Mouse (Mus musculus) cerebellum, postnatal 4 days (tissue): Measurements from ENCODE around the gene Pax5.
A peak's percentile ranks its signal among the peaks of the same experiment; 100 is the strongest.

Experiments used
- DNase-seq, 2 experiments: peaks; one replicate each; pipeline ENCODE4 v3.0.0; 2022; ENCODE audit warnings: low spot score in 2 of 2, mixed read lengths in 1 of 2

Gene Pax5

GRCm38 (mm10) chr4:44705967-44706366 lies 4.3 kb downstream of the Pax5 start:
- DNase-seq: no peak

- no peak for DNase-seq
Observed at GRCm38 (mm10) chr4:44705151-44705550, 5.1 kb downstream of the Pax5 start.

GRCm38 (mm10) chr4:44704369-44704745 lies 5.9 kb downstream of the Pax5 start:
- DNase-seq: peak; percentile 69 to 86

- DNase-seq: peak in 1 of 2 experiments; percentile 19
Observed at GRCm38 (mm10) chr4:44703686-44704368, 6.5 kb downstream of the Pax5 start.

GRCm38 (mm10) chr4:44702891-44703685 lies 7.2 kb downstream of the Pax5 start:
- DNase-seq: peak in 1 of 2 experiments; percentile 26

- peak in 1 of 2 experiments; percentile 49 for DNase-seq
Observed at GRCm38 (mm10) chr4:44702011-44702527, 8.2 kb downstream of the Pax5 start.

GRCm38 (mm10) chr4:44701513-44701912 lies 8.8 kb downstream of the Pax5 start:
- peak in 1 of 2 experiments; percentile 10 for DNase-seq

- no peak for DNase-seq
Observed at GRCm38 (mm10) chr4:44696676-44697075, 13.6 kb downstream of the Pax5 start.

- no peak for DNase-seq
Observed at GRCm38 (mm10) chr4:44694369-44694768, 15.9 kb downstream of the Pax5 start.

GRCm38 (mm10) chr4:44685582-44685981 lies 24.7 kb downstream of the Pax5 start:
- DNase-seq: no peak

- no peak for DNase-seq
Observed at GRCm38 (mm10) chr4:44680242-44680897, 29.9 kb downstream of the Pax5 start.

GRCm38 (mm10) chr4:44678641-44679040 lies 31.6 kb downstream of the Pax5 start:
- no peak for DNase-seq

- DNase-seq: peak in 1 of 2 experiments; percentile 32
Observed at GRCm38 (mm10) chr4:44678026-44678425, 32.3 kb downstream of the Pax5 start.

- no peak for DNase-seq
Observed at GRCm38 (mm10) chr4:44674973-44675372, 35.3 kb downstream of the Pax5 start.

GRCm38 (mm10) chr4:44673726-44674125 lies 36.6 kb downstream of the Pax5 start:
- no peak for DNase-seq

- no peak for DNase-seq
Observed at GRCm38 (mm10) chr4:44672216-44672937, 37.9 kb downstream of the Pax5 start.

- DNase-seq: no peak
Observed at GRCm38 (mm10) chr4:44671486-44671885, 38.8 kb downstream of the Pax5 start.

GRCm38 (mm10) chr4:44671035-44671434 lies 39.3 kb downstream of the Pax5 start:
- no peak for DNase-seq

GRCm38 (mm10) chr4:44670380-44670779 lies 39.9 kb downstream of the Pax5 start:
- DNase-seq: no peak

GRCm38 (mm10) chr4:44669485-44670181 lies 40.7 kb downstream of the Pax5 start:
- DNase-seq: peak in 1 of 2 experiments; percentile 34

- DNase-seq: no peak
Observed at GRCm38 (mm10) chr4:44668574-44668973, 41.7 kb downstream of the Pax5 start.
